Mouse (Mus musculus) spleen, adult 2 months (tissue): Measurements from ENCODE around the gene Csde1.

Source experiments
- CTCF ChIP-seq: fragments of 200-500 bp; IDR thresholded peaks from 2 replicates; pipeline ENCODE4 v1.5.1; 2011; ENCODE audit warnings: mild to moderate bottlenecking, inconsistent platforms; ENCODE audit not compliant: insufficient read depth, insufficient read length, insufficient replicate concordance; ENCODE audit errors: extremely low read depth
- POLR2A ChIP-seq: fragments of 200-500 bp; IDR thresholded peaks from 2 replicates; pipeline ENCODE4 v1.6.1; 2011; ENCODE audit warnings: low read depth, low read length, inconsistent platforms

DNA sequence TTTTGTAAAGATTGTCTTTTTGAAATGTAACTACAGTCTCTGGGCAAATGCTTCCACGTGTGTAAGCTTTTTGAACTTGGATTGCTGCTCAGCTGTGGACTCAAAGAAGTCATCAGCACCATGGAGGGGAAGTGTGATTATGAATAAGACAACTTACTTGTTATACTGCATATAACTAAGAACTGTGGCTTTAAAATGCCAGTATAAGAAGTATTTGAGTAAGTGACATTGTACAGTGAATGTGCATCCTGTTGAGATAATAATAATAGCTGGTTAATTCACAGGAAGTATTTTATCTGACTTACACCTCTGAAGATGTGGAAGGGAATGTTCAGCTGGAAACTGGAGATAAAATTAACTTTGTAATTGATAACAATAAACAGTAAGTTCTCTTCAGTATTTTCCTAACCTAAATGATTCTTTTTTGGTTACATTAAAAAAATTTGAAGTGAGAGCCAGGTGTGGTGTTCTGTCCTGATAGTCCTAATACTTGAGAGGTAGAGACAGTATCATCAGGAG, 20.7 kb downstream of the Csde1 start:
- no peak for TF ChIP-seq CTCF
- no peak for TF ChIP-seq POLR2A
